Mouse (Mus musculus) A20 (cell line): ENCODE measurements around the gene Cntd1.

Source experiments
- DNase-seq: peaks from one replicate; pipeline ENCODE4 v3.0.0-alpha.2; 2011; ENCODE audit warnings: low read depth, low spot score

Cntd1 gene

GRCm38 (mm10) chr11:101278223-101279192, at the start of gene Cntd1, which contains the start of gene Coa3:
Gene Cntd1 (plus strand): TSS chr11:101279012.
Gene Coa3 (minus strand): TSS chr11:101279114.
- DNase-seq = peak; percentile 92

DNA sequence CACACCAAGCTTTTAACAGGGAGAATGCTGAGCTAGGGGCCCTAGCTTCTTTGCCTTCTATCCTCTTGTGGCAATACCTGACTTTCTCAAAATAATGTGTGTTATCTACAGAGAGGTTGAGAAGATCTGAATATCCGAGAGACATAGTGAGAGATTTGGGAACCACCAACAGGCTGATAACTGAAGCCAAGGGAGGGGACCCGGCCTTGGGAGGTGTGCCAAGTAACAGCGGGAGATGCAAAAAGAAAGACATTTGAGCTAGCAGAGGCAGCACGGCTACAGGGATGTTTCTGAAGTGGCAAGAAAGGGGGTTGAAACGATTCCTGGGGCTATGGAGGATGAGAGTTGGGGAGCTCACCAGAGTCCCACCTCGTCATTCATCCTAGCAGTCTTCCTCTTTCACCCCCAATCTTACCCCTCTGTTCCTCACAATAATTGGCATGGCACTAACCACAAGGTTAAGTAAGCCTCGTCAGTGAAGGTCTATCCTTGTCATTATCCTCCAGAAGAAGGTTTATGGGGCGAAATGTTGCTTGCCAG, 49.4 kb upstream of the Cntd1 start:
- no peak for DNase-seq

- DNase-seq = no peak
These were observed 48.7 kb upstream of the Cntd1 start for GRCm38 (mm10) chr11:101230061-101230511.

- DNase-seq = no peak
These were observed 48.3 kb upstream of the Cntd1 start for GRCm38 (mm10) chr11:101230526-101230925.

- peak; percentile 19 for DNase-seq
These were observed 47.6 kb upstream of the Cntd1 start for GRCm38 (mm10) chr11:101230991-101231871.

- no peak for DNase-seq
These were observed 46.6 kb upstream of the Cntd1 start for GRCm38 (mm10) chr11:101232010-101232839.

- DNase-seq = no peak
These were observed 45.6 kb upstream of the Cntd1 start for GRCm38 (mm10) chr11:101233240-101233639.

GRCm38 (mm10) chr11:101234124-101234523, 44.7 kb upstream of the Cntd1 start:
- DNase-seq = no peak

GRCm38 (mm10) chr11:101235429-101235828, 43.4 kb upstream of the Cntd1 start:
- no peak for DNase-seq

GRCm38 (mm10) chr11:101236782-101237181, 42.0 kb upstream of the Cntd1 start:
- no peak for DNase-seq

DNA sequence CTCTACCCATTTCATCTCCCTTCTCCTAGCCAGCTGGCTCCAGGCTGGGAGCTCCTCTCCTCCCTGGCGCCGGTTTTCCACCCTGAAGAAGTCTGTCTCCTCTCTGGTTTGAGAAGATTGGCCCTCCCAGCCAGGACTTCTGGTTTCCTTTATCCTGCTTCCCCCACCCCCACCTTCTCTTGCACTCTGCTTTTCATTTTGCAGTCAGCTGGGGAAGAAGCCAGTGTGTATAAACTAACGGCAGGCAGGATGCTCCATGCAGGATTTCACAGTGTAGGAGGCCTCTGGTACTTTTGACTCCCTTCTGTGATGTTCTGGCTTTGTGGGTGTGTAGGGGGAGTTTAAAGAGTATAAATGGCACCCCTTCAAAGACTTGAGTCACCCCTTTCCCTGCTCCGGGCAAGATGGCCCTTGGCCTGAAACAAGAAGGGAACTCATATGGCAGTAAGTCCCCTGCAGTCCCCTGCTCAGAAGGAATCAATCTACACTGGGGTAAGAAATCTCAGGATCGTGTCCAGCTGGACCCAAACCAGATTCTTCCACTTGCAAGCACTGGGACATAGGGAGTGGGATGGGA, 40.7 kb upstream of the Cntd1 start:
- DNase-seq = no peak

DNA sequence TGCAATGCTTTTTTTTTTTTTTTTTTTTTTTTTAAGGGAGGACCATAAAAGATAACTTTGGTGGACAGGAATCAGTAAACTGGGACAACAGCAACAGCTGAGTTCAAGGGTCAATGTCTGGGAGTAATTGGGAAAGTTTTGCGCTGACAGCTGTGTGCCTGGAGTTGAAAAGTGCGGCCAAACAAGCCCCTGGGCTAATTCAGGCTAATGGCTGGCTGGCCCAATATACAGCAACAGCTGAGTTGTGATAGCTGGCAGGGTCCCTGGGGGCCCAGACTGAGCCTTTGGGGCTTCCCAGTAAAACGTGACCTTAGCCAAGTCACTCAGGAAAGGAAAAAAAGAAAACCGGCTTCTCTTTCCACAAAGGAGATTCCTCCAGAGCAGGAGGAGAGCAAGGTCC, 33.7 kb upstream of the Cntd1 start:
- no peak for DNase-seq

- DNase-seq = no peak
These were observed 32.7 kb upstream of the Cntd1 start, which contains the start of gene Ramp2 for GRCm38 (mm10) chr11:101245855-101246701. Gene Ramp2 (plus strand): TSS chr11:101246028.

DNA sequence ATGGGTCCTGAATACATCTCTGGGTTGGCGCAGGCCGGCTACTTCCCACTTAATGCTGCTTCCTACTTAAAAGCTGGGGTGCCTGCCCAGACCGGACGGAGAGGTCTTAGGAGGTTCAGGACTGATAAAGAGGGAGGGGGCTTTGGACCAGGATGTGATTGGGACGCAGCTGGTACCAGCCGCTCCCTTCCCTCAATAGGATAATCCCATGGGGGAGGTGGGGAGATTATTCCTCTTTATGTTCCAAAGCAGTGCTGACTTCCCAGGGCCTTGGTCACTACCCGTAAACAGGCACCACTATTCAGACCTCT, 32.2 kb upstream of the Cntd1 start:
- DNase-seq = no peak

GRCm38 (mm10) chr11:101247521-101248030, 31.2 kb upstream of the Cntd1 start:
- no peak for DNase-seq

DNA sequence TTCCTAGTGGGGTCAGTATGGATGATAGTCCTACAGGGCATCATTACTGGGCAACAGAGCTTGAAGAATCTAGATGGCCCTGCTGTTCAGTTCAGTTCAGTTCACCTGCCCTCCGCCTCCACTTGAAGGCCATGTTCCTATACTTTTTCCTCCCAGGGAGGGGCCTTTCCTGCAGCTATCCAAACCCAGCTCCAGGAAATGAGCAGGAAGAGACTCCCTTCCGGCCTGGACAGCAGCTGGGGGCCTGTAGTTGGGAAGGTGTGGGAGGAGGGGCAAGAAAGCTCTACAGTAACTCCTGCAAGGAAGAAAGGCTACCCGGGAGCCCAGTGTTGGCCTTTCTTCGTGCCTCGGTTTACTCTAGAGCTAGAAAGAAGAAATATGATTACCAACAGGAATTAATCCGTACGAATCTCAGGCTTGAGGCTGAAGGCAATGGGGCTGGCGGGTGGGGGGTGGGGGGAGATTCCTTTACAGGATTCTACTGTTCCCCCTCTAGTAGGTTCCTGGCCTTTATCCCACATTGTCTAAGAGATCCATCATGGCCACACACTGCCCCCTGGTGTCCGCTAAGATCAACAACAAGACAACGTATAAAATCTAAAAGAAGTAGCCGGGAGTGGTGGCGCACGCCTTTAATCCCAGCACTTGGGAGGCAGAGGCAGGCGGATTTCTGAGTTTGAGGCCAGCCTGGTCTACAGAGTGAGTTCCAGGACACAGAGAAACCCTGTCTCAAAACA, 30.4 kb upstream of the Cntd1 start:
- DNase-seq = peak; percentile 72

DNA sequence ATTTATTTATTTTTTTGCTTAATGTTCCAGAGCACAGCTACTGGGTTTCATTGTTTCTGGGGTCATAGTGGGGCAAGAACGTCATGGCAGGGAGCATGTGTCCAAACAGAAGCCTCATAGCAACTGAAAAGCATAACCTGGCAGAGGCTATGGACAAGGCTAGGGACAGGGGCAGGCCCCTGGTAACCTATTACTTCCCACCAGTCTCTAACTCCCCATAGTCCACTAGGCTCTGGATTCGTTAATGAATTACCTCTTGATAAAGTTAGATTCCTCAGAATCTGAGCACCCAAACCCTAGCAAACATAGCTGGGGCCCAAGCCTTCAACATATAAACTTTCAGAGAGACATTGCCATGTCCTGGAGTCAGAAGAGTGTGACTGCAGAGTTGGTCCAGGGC, 27.8 kb upstream of the Cntd1 start:
- no peak for DNase-seq

DNA sequence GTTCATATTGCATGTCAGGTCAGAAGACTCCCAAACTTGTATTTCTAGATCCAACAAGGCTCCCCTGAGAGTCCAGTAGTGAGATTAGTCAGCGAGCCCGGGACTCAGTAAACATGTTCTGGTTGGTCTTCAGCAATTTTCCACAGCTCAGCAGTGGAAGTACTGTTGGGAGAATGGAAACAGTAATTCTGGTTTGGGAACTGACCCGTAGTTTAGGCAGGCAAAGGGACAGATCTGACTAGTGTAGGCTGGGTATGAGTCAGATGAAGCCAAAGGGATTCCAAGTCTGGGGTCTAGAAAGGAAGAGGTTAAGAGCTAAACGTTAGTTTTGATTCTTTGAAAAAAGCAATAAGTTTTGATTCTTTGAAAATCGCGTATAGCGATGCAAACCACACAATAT, 25.9 kb upstream of the Cntd1 start:
- DNase-seq = peak; percentile 71
